ENCODE assay signal across 12 mouse cellular contexts in genomic region chr3:17613486-17613885, GRCm38 (mm10).
DNase-seq lines count a peak whose midpoint lies in the region; ATAC-seq and TF ChIP-seq lines count a peak whose summit lies in the region.
"Had no signal": no experiment of that assay in that cellular context is flagged by ENCODE, and none has a peak within 500 bp of the region (broad histone marks: within the 10 kb centered on the region; RNA-seq: fewer than 3 reads in every experiment).

No protein-coding gene starts in this region.

- H3K4me1 ChIP-seq in liver, adult 2 months (ENCODE audit: control insufficient read depth, insufficient read depth, low read length) = no peaks in the 10 kb centered on the region
- no peaks in the 10 kb centered on the region for H3K4me1 ChIP-seq in liver, embryonic 11.5 days (replicated peaks; ENCODE audit: control insufficient read depth, insufficient read depth, low read length)
- H3K4me1 ChIP-seq in neural tube, embryonic 13.5 days (replicated peaks) = 0 out of 2 replicates have a peak, but pooled peaks cover 6% of the 10 kb centered on the region
- H3K4me1 ChIP-seq: liver, embryonic 15.5 days had no signal

- no peak for ATAC-seq in liver, embryonic 11.5 days (replicated peaks; ENCODE audit: low FRiP score)
- no peak for ATAC-seq in neural tube, embryonic 13.5 days (ENCODE audit: low read depth)
- ATAC-seq in CD4-positive, CD25-positive, alpha-beta regulatory T cell, adult 4 months = no peak
- ATAC-seq: forebrain, embryonic 15.5 days had no signal

- no peaks in the 10 kb centered on the region for H3K79me2 ChIP-seq in liver, adult 2 months (ENCODE audit: control insufficient read depth, insufficient read depth, low read length)

- H3K27me3 ChIP-seq in liver, adult 2 months (ENCODE audit: control insufficient read depth, insufficient read depth, low read length) = no peaks in the 10 kb centered on the region
- H3K27me3 ChIP-seq in liver, embryonic 11.5 days (replicated peaks; ENCODE audit: control insufficient read depth, insufficient read depth, low read length) = no peaks in the 10 kb centered on the region
- H3K27me3 ChIP-seq in neural tube, embryonic 13.5 days = peaks cover 14% of the 10 kb centered on the region
- H3K27me3 ChIP-seq: CH12.LX; liver, embryonic 15.5 days had no signal

- no peak overlapping the region for H3K4me3 ChIP-seq in liver, adult 2 months (ENCODE audit: insufficient read depth, low read depth, low read length)
- no peak overlapping the region for H3K4me3 ChIP-seq in liver, embryonic 11.5 days (ENCODE audit: low read depth, low read length)
- H3K4me3 ChIP-seq in neural tube, embryonic 13.5 days = no peak overlapping the region
- H3K4me3 ChIP-seq: forebrain, embryonic 15.5 days; liver, embryonic 15.5 days had no signal

- H3K9me3 ChIP-seq in liver, embryonic 11.5 days (ENCODE audit: control insufficient read depth, low read length) = no peaks in the 10 kb centered on the region
- no peaks in the 10 kb centered on the region for H3K9me3 ChIP-seq in neural tube, embryonic 13.5 days
- H3K9me3 ChIP-seq: forebrain, embryonic 15.5 days; liver, embryonic 15.5 days had no signal

- WGBS in liver, adult 2 months = 89% methylated on average over 1 of the region's 1 CpGs
- WGBS in liver, embryonic 11.5 days = 65% methylated on average over 1 of the region's 1 CpGs
- WGBS in neural tube, embryonic 13.5 days = 95% methylated on average over 1 of the region's 1 CpGs

- no peak overlapping the region for H3K27ac ChIP-seq in liver, adult 2 months (replicated peaks; ENCODE audit: insufficient read depth, low read depth, low read length)
- no peak overlapping the region for H3K27ac ChIP-seq in liver, embryonic 11.5 days (ENCODE audit: low read depth, low read length)
- 0 out of 2 replicates have a peak overlapping the region, but pooled peaks have one; percentile 2 for H3K27ac ChIP-seq in neural tube, embryonic 13.5 days (replicated peaks)
- H3K27ac ChIP-seq: forebrain, embryonic 15.5 days; liver, embryonic 15.5 days had no signal

- H3K9ac ChIP-seq in liver, adult 2 months (ENCODE audit: low read depth, low read length) = no peak overlapping the region
- H3K9ac ChIP-seq in liver, embryonic 11.5 days (ENCODE audit: low read depth, low read length) = no peak overlapping the region
- H3K9ac ChIP-seq in neural tube, embryonic 13.5 days = no peak overlapping the region
- H3K9ac ChIP-seq: forebrain, embryonic 15.5 days; liver, embryonic 15.5 days had no signal

- TF ChIP-seq CTCF in liver, adult 2 months (IDR thresholded peaks at IDR 0.05; ENCODE audit: low read depth, low read length) = peak; percentile 8; the same call in 1 of the 2 replicates

- no peak overlapping the region for H3K4me2 ChIP-seq in liver, embryonic 11.5 days
- H3K4me2 ChIP-seq in neural tube, embryonic 13.5 days = no peak overlapping the region
- H3K4me2 ChIP-seq: forebrain, embryonic 15.5 days; liver, embryonic 15.5 days had no signal

- peak; percentile 39 for DNase-seq in embryo, embryonic 10 days (ENCODE audit: low spot score)
- DNase-seq in embryo, embryonic 9.5 days (ENCODE audit: extremely low spot score) = no peak
- no peak for DNase-seq in liver, adult 2 months (ENCODE audit: extremely low read depth, low read depth, low spot score)
- no peak for DNase-seq in liver, embryonic 11.5 days (ENCODE audit: low spot score)
- DNase-seq in R1 (ENCODE audit: low read depth, low spot score) = peak; percentile 64
- no peak for DNase-seq in Muller cell, postnatal 12 days (ENCODE audit: inconsistent ontology term)
- DNase-seq: layer of hippocampus, adult 9-11 months had no signal

- no peak for TF ChIP-seq POLR2A in liver, adult 2 months (IDR thresholded peaks at IDR 0.05; ENCODE audit: extremely low read depth, insufficient read depth, low read length)

- no peaks in the 10 kb centered on the region for H3K36me3 ChIP-seq in liver, adult 2 months (ENCODE audit: control insufficient read depth, insufficient read depth, low read length)
- no peaks in the 10 kb centered on the region for H3K36me3 ChIP-seq in liver, embryonic 11.5 days (ENCODE audit: control insufficient read depth, insufficient read depth, low read length)
- no peaks in the 10 kb centered on the region for H3K36me3 ChIP-seq in neural tube, embryonic 13.5 days
- H3K36me3 ChIP-seq: forebrain, embryonic 15.5 days; liver, embryonic 15.5 days had no signal

Comparison
In these comparisons a context has a peak if more than half of its experiments do, and no peak if none do; other contexts are left out.
1. DNase-seq: peak in embryo, embryonic 10 days (single experiment) and R1 (single experiment); none in embryo, embryonic 9.5 days (single experiment), liver, adult 2 months (single experiment), liver, embryonic 11.5 days (single experiment) and Muller cell, postnatal 12 days (single experiment).